Mouse (Mus musculus) midbrain, embryonic 13.5 days (tissue): ENCODE data around the gene Atp13a3. TPM values are rescaled to one million over a fixed set of nuclear protein-coding genes. Genes with fewer than 3 reads are reported as not detected.
"Not testable (repeated sequence)": the region's sequence is repeated elsewhere in the genome, so short reads cannot be mapped to it uniquely, and the experiment has no call there.

Source experiments
- ATAC-seq: fragments of 200-750 bp; cut with Nextera tagmentation; 2 replicates; pipeline ENCODE4 v1.8.0; 2017; ENCODE audit warnings: mild to moderate bottlenecking, moderate TSS enrichment, moderate library complexity
- H3K27ac ChIP-seq: fragments of 300-500 bp; sonication (generic); 2 replicates; pipeline ENCODE4 v1.5.1; 2015; ENCODE audit warnings: inconsistent platforms, mild to moderate bottlenecking, moderate library complexity
- H3K27me3 ChIP-seq: fragments of 300-500 bp; sonication (generic); 2 replicates; pipeline ENCODE4 v1.6.1; 2015; ENCODE audit warnings: mild to moderate bottlenecking, inconsistent platforms
- H3K36me3 ChIP-seq: fragments of 300-500 bp; sonication (generic); 2 replicates; pipeline ENCODE4 v1.6.1; 2015; ENCODE audit warnings: mild to moderate bottlenecking, inconsistent platforms
- H3K4me1 ChIP-seq: fragments of 300-500 bp; sonication (generic); replicated peaks from 2 replicates; pipeline ENCODE4 v1.6.1; 2015; ENCODE audit warnings: inconsistent platforms
- H3K4me2 ChIP-seq: fragments of 300-500 bp; sonication (generic); replicated peaks from 2 replicates; pipeline ENCODE4 v1.6.1; 2015; ENCODE audit warnings: moderate library complexity, mild to moderate bottlenecking, inconsistent platforms
- H3K4me3 ChIP-seq: fragments of 300-500 bp; sonication (generic); replicated peaks from 2 replicates; pipeline ENCODE4 v1.5.1; 2015; ENCODE audit warnings: mild to moderate bottlenecking, inconsistent platforms
- H3K9ac ChIP-seq: fragments of 300-500 bp; sonication (generic); replicated peaks from 2 replicates; pipeline ENCODE4 v1.6.1; 2015; ENCODE audit warnings: mild to moderate bottlenecking, inconsistent platforms
- H3K9me3 ChIP-seq: fragments of 300-500 bp; sonication (generic); 2 replicates; pipeline ENCODE4 v1.6.1; 2016; ENCODE audit warnings: mild to moderate bottlenecking, inconsistent platforms
- WGBS: fragments of 180-500 bp; shearing (Covaris S2); methylation state at CpG from one replicate; pipeline ENCODE4 v1.1.7; 2015; 5-methylcytosine and 5-hydroxymethylcytosine counted together
- polyA plus RNA-seq: library from polyadenylated mRNA; unstranded; fragments of >200 nt; fragmentation: Nextera tagmentation; extraction: Ambion mirVana; gene quantifications from 2 replicates; pipeline ENCODE4 v1.2.1, GENCODE M21; 2015

Gene Atp13a3
- 6.8 and 7.0 TPM in 2 replicates for polyA plus RNA-seq

GRCm38 (mm10) chr16:30405925-30406670, at the start of gene Atp13a3:
TSS of gene Atp13a3 (minus strand) at chr16:30405975.
- Histone ChIP-seq H3K27ac (no peak within 1 kb of the TSS), H3K36me3 (no peaks in the 10 kb centered on the region), H3K9ac (no peak within 1 kb of the TSS), H3K4me2 (no peak within 1 kb of the TSS), H3K4me3 (no peak within 1 kb of the TSS), H3K9me3 (no peaks in the 10 kb centered on the region), H3K4me1 (no peaks in the 10 kb centered on the region), H3K27me3 (no peaks in the 10 kb centered on the region)
- 77% methylated on average over 11 of the region's 11 CpGs for WGBS
- no peak for ATAC-seq

- Histone ChIP-seq H3K4me3 (no peak overlapping the region), H3K9ac (no peak overlapping the region), H3K27ac (no peak overlapping the region), H3K4me2 (no peak overlapping the region), H3K27me3 (no peaks in the 10 kb centered on the region), H3K36me3 (no peaks in the 10 kb centered on the region), H3K9me3 (no peaks in the 10 kb centered on the region), H3K4me1 (no peaks in the 10 kb centered on the region)
- 88% methylated on average over 5 of the region's 5 CpGs for WGBS
- no peak for ATAC-seq
Measured at GRCm38 (mm10) chr16:30453213-30453975, 47.6 kb upstream of the Atp13a3 start.

- not testable (repeated sequence) for H3K4me3 ChIP-seq, H3K36me3 ChIP-seq, H3K4me1 ChIP-seq, ATAC-seq, H3K4me2 ChIP-seq, H3K27me3 ChIP-seq, H3K9ac ChIP-seq, H3K9me3 ChIP-seq, H3K27ac ChIP-seq
- 94% methylated on average over 2 of the region's 2 CpGs for WGBS
Measured at GRCm38 (mm10) chr16:30451174-30451573, 45.4 kb upstream of the Atp13a3 start.

GRCm38 (mm10) chr16:30449017-30449416, 43.2 kb upstream of the Atp13a3 start:
- Histone ChIP-seq H3K9ac (no peak overlapping the region), H3K4me3 (no peak overlapping the region), H3K4me2 (no peak overlapping the region), H3K9me3 (no peaks in the 10 kb centered on the region), H3K36me3 (no peaks in the 10 kb centered on the region), H3K27me3 (no peaks in the 10 kb centered on the region), H3K4me1 (no peaks in the 10 kb centered on the region), H3K27ac (no peak overlapping the region)
- no peak for ATAC-seq
- WGBS, result 96% methylated on average over 1 of the region's 1 CpGs

- ATAC-seq, result no peak
- no peaks in the 10 kb centered on the region for H3K9me3 ChIP-seq
- H3K27ac ChIP-seq, result no peak overlapping the region
- WGBS, result 87% methylated on average over 3 of the region's 3 CpGs
- H3K27me3 ChIP-seq, result no peaks in the 10 kb centered on the region
- H3K36me3 ChIP-seq, result no peaks in the 10 kb centered on the region
- H3K4me3 ChIP-seq, result no peak overlapping the region
- H3K9ac ChIP-seq, result no peak overlapping the region
- H3K4me1 ChIP-seq, result no peaks in the 10 kb centered on the region
- no peak overlapping the region for H3K4me2 ChIP-seq
Measured at GRCm38 (mm10) chr16:30448169-30448568, 42.4 kb upstream of the Atp13a3 start.

- H3K4me1 ChIP-seq, result no peaks in the 10 kb centered on the region
- WGBS, result 78% methylated on average over 4 of the region's 4 CpGs
- no peak overlapping the region for H3K4me3 ChIP-seq
- H3K9me3 ChIP-seq, result no peaks in the 10 kb centered on the region
- no peaks in the 10 kb centered on the region for H3K36me3 ChIP-seq
- ATAC-seq, result no peak
- H3K4me2 ChIP-seq, result no peak overlapping the region
- no peak overlapping the region for H3K27ac ChIP-seq
- H3K27me3 ChIP-seq, result no peaks in the 10 kb centered on the region
- H3K9ac ChIP-seq, result no peak overlapping the region
Measured at GRCm38 (mm10) chr16:30447642-30448041, 41.9 kb upstream of the Atp13a3 start.

GRCm38 (mm10) chr16:30443411-30443810, 37.6 kb upstream of the Atp13a3 start:
- no peak for ATAC-seq
- Histone ChIP-seq H3K9ac (no peak overlapping the region), H3K4me1 (no peaks in the 10 kb centered on the region), H3K9me3 (no peaks in the 10 kb centered on the region), H3K27ac (no peak overlapping the region), H3K4me3 (no peak overlapping the region), H3K36me3 (no peaks in the 10 kb centered on the region), H3K27me3 (no peaks in the 10 kb centered on the region), H3K4me2 (no peak overlapping the region)
- WGBS, result 60% methylated on average over 8 of the region's 8 CpGs

GRCm38 (mm10) chr16:30442451-30442850, 36.7 kb upstream of the Atp13a3 start:
- ATAC-seq, result no peak
- H3K4me1 ChIP-seq, result no peaks in the 10 kb centered on the region
- H3K9ac ChIP-seq, result no peak overlapping the region
- no peaks in the 10 kb centered on the region for H3K36me3 ChIP-seq
- H3K4me2 ChIP-seq, result no peak overlapping the region
- 82% methylated on average over 2 of the region's 2 CpGs for WGBS
- no peak overlapping the region for H3K27ac ChIP-seq
- H3K4me3 ChIP-seq, result no peak overlapping the region
- no peaks in the 10 kb centered on the region for H3K27me3 ChIP-seq
- no peaks in the 10 kb centered on the region for H3K9me3 ChIP-seq

GRCm38 (mm10) chr16:30441409-30441808, 35.6 kb upstream of the Atp13a3 start:
- H3K27me3 ChIP-seq, result no peaks in the 10 kb centered on the region
- H3K4me1 ChIP-seq, result no peaks in the 10 kb centered on the region
- H3K27ac ChIP-seq, result no peak overlapping the region
- no peak overlapping the region for H3K4me2 ChIP-seq
- 88% methylated on average over 4 of the region's 4 CpGs for WGBS
- no peaks in the 10 kb centered on the region for H3K9me3 ChIP-seq
- no peak overlapping the region for H3K4me3 ChIP-seq
- ATAC-seq, result no peak
- H3K9ac ChIP-seq, result no peak overlapping the region
- H3K36me3 ChIP-seq, result no peaks in the 10 kb centered on the region

GRCm38 (mm10) chr16:30439841-30440240, 34.1 kb upstream of the Atp13a3 start:
- no peak for ATAC-seq
- H3K27me3 ChIP-seq, result no peaks in the 10 kb centered on the region
- no peaks in the 10 kb centered on the region for H3K9me3 ChIP-seq
- H3K4me3 ChIP-seq, result no peak overlapping the region
- H3K9ac ChIP-seq, result no peak overlapping the region
- H3K36me3 ChIP-seq, result no peaks in the 10 kb centered on the region
- H3K27ac ChIP-seq, result no peak overlapping the region
- 88% methylated on average over 5 of the region's 5 CpGs for whole genome bisulfite sequencing
- no peak overlapping the region for H3K4me2 ChIP-seq
- no peaks in the 10 kb centered on the region for H3K4me1 ChIP-seq

- Histone ChIP-seq H3K27me3 (no peaks in the 10 kb centered on the region), H3K36me3 (no peaks in the 10 kb centered on the region), H3K9me3 (no peaks in the 10 kb centered on the region), H3K27ac (no peak overlapping the region), H3K9ac (no peak overlapping the region), H3K4me1 (no peaks in the 10 kb centered on the region), H3K4me3 (no peak overlapping the region), H3K4me2 (no peak overlapping the region)
- ATAC-seq, result no peak
- 85% methylated on average over 6 of the region's 6 CpGs for WGBS
Measured at GRCm38 (mm10) chr16:30439411-30439810, 33.6 kb upstream of the Atp13a3 start.

- no peak overlapping the region for H3K4me2 ChIP-seq
- H3K27ac ChIP-seq, result no peak overlapping the region
- WGBS, result 82% methylated on average over 7 of the region's 7 CpGs
- H3K9ac ChIP-seq, result no peak overlapping the region
- ATAC-seq, result no peak
- no peaks in the 10 kb centered on the region for H3K9me3 ChIP-seq
- H3K4me3 ChIP-seq, result no peak overlapping the region
- H3K36me3 ChIP-seq, result no peaks in the 10 kb centered on the region
- H3K27me3 ChIP-seq, result no peaks in the 10 kb centered on the region
- no peaks in the 10 kb centered on the region for H3K4me1 ChIP-seq
Measured at GRCm38 (mm10) chr16:30436276-30436675, 30.5 kb upstream of the Atp13a3 start.
